In the genomic region with DNA sequence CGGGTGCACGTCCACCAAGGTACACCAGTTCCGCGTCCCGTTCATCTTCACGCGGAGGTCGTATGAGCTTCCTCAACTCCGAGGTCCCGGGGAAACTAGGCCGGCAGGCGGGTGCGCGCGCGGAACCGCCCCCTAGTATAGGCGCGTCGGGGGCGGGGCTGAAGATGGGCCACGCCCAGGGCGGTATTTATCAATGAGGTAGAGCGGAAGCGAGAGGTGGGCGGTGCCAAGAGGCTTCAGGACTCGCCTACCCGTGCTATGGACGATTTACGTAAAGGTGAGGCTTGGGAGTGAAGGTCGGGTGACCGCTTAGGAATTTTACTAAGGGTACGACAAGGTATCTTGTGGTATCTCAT, we compare ENCODE assay signal across 7 mouse cellular contexts. TPM values are rescaled to one million over a fixed set of nuclear protein-coding genes. Genes with fewer than 3 reads are reported as not detected.
DNase-seq lines count a peak whose midpoint lies in the region; ATAC-seq lines count a peak whose summit lies in the region.
"Not testable (repeated sequence)": the region's sequence is repeated elsewhere in the genome, so short reads cannot be mapped to it uniquely, and the experiment has no call there.

A gene (minus strand): TSS at position 133 of the 356 bp plus-strand sequence.

- peak within 1 kb of the TSS; percentile 62 for H3K4me2 ChIP-seq in forebrain, embryonic 13.5 days
- peak within 1 kb of the TSS; percentile 77 for H3K4me2 ChIP-seq in heart, embryonic 16.5 days (ENCODE audit: low read depth, low read length)
- peak within 1 kb of the TSS; percentile 61 for H3K4me2 ChIP-seq in kidney, embryonic 16.5 days (replicated peaks; ENCODE audit: low read depth, low read length)
- peak within 1 kb of the TSS; percentile 59 for H3K4me2 ChIP-seq in limb, embryonic 15.5 days
- peak within 1 kb of the TSS; percentile 57 for H3K4me2 ChIP-seq in midbrain, embryonic 13.5 days (replicated peaks)

- H3K4me1 ChIP-seq in forebrain, embryonic 13.5 days; heart, embryonic 16.5 days (ENCODE audit: control insufficient read depth, insufficient read depth, low read length); kidney, embryonic 16.5 days (ENCODE audit: insufficient read depth, low read length); limb, embryonic 15.5 days; midbrain, embryonic 13.5 days (replicated peaks): not testable (repeated sequence)

- H3K9me3 ChIP-seq in forebrain, embryonic 13.5 days (replicated peaks); heart, embryonic 16.5 days (replicated peaks; ENCODE audit: control insufficient read depth, low read length); kidney, embryonic 16.5 days (ENCODE audit: low read length); limb, embryonic 15.5 days; midbrain, embryonic 13.5 days: not testable (repeated sequence)

- not testable (repeated sequence) for H3K27me3 ChIP-seq in forebrain, embryonic 13.5 days; heart, embryonic 16.5 days (ENCODE audit: control insufficient read depth, insufficient read depth, low read length); kidney, embryonic 16.5 days (ENCODE audit: insufficient read depth, low read length); limb, embryonic 15.5 days
- peaks cover 23% of the 10 kb centered on the region; the same call in 1 of the 2 replicates for H3K27me3 ChIP-seq in midbrain, embryonic 13.5 days

- H3K27ac ChIP-seq in forebrain, embryonic 13.5 days; heart, embryonic 16.5 days (ENCODE audit: low read length); limb, embryonic 15.5 days; midbrain, embryonic 13.5 days: not testable (repeated sequence)
- H3K27ac ChIP-seq in kidney, embryonic 16.5 days (ENCODE audit: low read length), result peak within 1 kb of the TSS; percentile 65; the same call in 1 of the 2 replicates

- not testable (repeated sequence) for H3K9ac ChIP-seq in forebrain, embryonic 13.5 days
- H3K9ac ChIP-seq in heart, embryonic 16.5 days (ENCODE audit: low read length), result peak within 1 kb of the TSS; percentile 63; the same call in 1 of the 2 replicates
- H3K9ac ChIP-seq in kidney, embryonic 16.5 days (replicated peaks; ENCODE audit: low read length), result peak within 1 kb of the TSS; percentile 46
- H3K9ac ChIP-seq in limb, embryonic 15.5 days, result 0 out of 2 replicates have a peak within 1 kb of the TSS, but pooled peaks have one; percentile 7
- H3K9ac ChIP-seq in midbrain, embryonic 13.5 days (replicated peaks), result 0 out of 2 replicates have a peak within 1 kb of the TSS, but pooled peaks have one; percentile 46

- ATAC-seq in cerebellum, adult (ENCODE audit: insufficient number of reproducible peaks, low FRiP score, low TSS enrichment), result peak; percentile 75
- ATAC-seq in forebrain, embryonic 13.5 days, result peak; percentile 94
- ATAC-seq in heart, embryonic 16.5 days (replicated peaks; ENCODE audit: extremely low read depth, insufficient read depth, low FRiP score), result peak; percentile 93
- peak; percentile 91 for ATAC-seq in kidney, embryonic 16.5 days (ENCODE audit: low FRiP score, low TSS enrichment)
- ATAC-seq in limb, embryonic 15.5 days (ENCODE audit: insufficient number of reproducible peaks, low FRiP score, low TSS enrichment, low read depth), result peak; percentile 82
- peak; percentile 90 for ATAC-seq in midbrain, embryonic 13.5 days

- DNase-seq in spleen, adult 18-20 months, result peak; percentile 80 to 82

- WGBS in forebrain, embryonic 13.5 days, result under 1% methylated on average over 22 of the region's 33 CpGs
- WGBS in heart, embryonic 16.5 days, result 0% methylated on average over 21 of the region's 33 CpGs
- WGBS in kidney, embryonic 16.5 days, result under 1% methylated on average over 20 of the region's 33 CpGs
- WGBS in limb, embryonic 15.5 days, result under 1% methylated on average over 23 of the region's 33 CpGs
- WGBS in midbrain, embryonic 13.5 days, result 0% methylated on average over 23 of the region's 33 CpGs

- not testable (repeated sequence) for H3K36me3 ChIP-seq in forebrain, embryonic 13.5 days (ENCODE audit: poor library complexity, severe bottlenecking); heart, embryonic 16.5 days (ENCODE audit: control insufficient read depth, insufficient read depth); kidney, embryonic 16.5 days (ENCODE audit: insufficient read depth, low read length); limb, embryonic 15.5 days; midbrain, embryonic 13.5 days

- H3K4me3 ChIP-seq in forebrain, embryonic 13.5 days, result peak within 1 kb of the TSS; percentile 37
- peak within 1 kb of the TSS; percentile 53 for H3K4me3 ChIP-seq in heart, embryonic 16.5 days (ENCODE audit: low read length)
- peak within 1 kb of the TSS; percentile 46 for H3K4me3 ChIP-seq in kidney, embryonic 16.5 days (ENCODE audit: low read length)
- peak within 1 kb of the TSS; percentile 41 for H3K4me3 ChIP-seq in limb, embryonic 15.5 days
- peak within 1 kb of the TSS; percentile 39 for H3K4me3 ChIP-seq in midbrain, embryonic 13.5 days (replicated peaks)

RNA-seq across cellular contexts. Expression of the gene that starts here (rescaled TPM):
- 2.2 and 2.7 TPM in 2 replicates for polyA plus RNA-seq in forebrain, embryonic 13.5 days (2015; fragmentation: Nextera tagmentation; extraction: Ambion mirVana)
- 6.4 and 7.0 TPM in 2 replicates for polyA plus RNA-seq in heart, embryonic 16.5 days (2015; fragmentation: Nextera tagmentation; extraction: Ambion mirVana)
- polyA plus RNA-seq in kidney, embryonic 16.5 days (2015; fragmentation: Nextera tagmentation; extraction: Ambion mirVana), result 9.7 TPM in 2 replicates
- 30.2 and 30.9 TPM in 2 replicates for polyA plus RNA-seq in limb, embryonic 15.5 days (2015; fragmentation: Nextera tagmentation; extraction: Ambion mirVana)
- 3.6 and 3.7 TPM in 2 replicates for polyA plus RNA-seq in midbrain, embryonic 13.5 days (2015; fragmentation: Nextera tagmentation; extraction: Ambion mirVana)
